In genomic region chr13:92750976-92751518, GRCm38 (mm10) we compare ENCODE assay signal across 8 mouse cellular contexts. TPM values are rescaled to one million over a fixed set of nuclear protein-coding genes. Genes with fewer than 3 reads are reported as not detected.
DNase-seq lines count a peak whose midpoint lies in the region; ATAC-seq and TF ChIP-seq lines count a peak whose summit lies in the region.

No protein-coding gene starts in this region.

- no peaks in the 10 kb centered on the region; the same call in 1 of the 2 replicates for H3K27me3 ChIP-seq in spleen, adult 2 months (ENCODE audit: control insufficient read depth, insufficient read depth, low read length)
- no peaks in the 10 kb centered on the region for H3K27me3 ChIP-seq in hindbrain, embryonic 15.5 days

- DNase-seq in spleen, adult 2 months (ENCODE audit: low read depth in 1 of 2, low spot score in 2 of 2): peak; percentile 30 to 51
- no peak for DNase-seq in spleen, adult 12 weeks (ENCODE audit: low spot score)
- peak; percentile 90 to 91 for DNase-seq in cerebellum, postnatal 10 days
- peak; percentile 60 to 71 for DNase-seq in frontal cortex, postnatal 10 days (ENCODE audit: low spot score in 2 of 2)
- DNase-seq in layer of hippocampus, postnatal 25 days (ENCODE audit: extremely low spot score in 1 of 2, low spot score in 1 of 2): peak; percentile 62 to 85
- DNase-seq in lung, postnatal 25 days (ENCODE audit: low spot score): peak; percentile 50
- DNase-seq in retina, postnatal 7 days (ENCODE audit: low read depth, low spot score): peak; percentile 75

- peak; percentile 74 for ATAC-seq in hindbrain, embryonic 15.5 days (ENCODE audit: low FRiP score, low read depth)

- H3K9me3 ChIP-seq in hindbrain, embryonic 15.5 days: no peaks in the 10 kb centered on the region

- no peak overlapping the region for H3K4me3 ChIP-seq in spleen, adult 2 months (ENCODE audit: extremely low read depth, insufficient read depth, insufficient read length)
- no peak overlapping the region for H3K4me3 ChIP-seq in hindbrain, embryonic 15.5 days

- TF ChIP-seq POLR2A in spleen, adult 2 months (IDR thresholded peaks at IDR 0.05; ENCODE audit: low read depth, low read length): no peak

- H3K4me2 ChIP-seq in hindbrain, embryonic 15.5 days: peak overlapping the region; percentile 26

- no peak overlapping the region for H3K27ac ChIP-seq in spleen, adult 2 months (ENCODE audit: insufficient read depth, low read length)
- 0 out of 2 replicates have a peak overlapping the region, but pooled peaks have one; percentile 67 for H3K27ac ChIP-seq in hindbrain, embryonic 15.5 days (replicated peaks)

- no peaks in the 10 kb centered on the region for H3K4me1 ChIP-seq in spleen, adult 2 months (ENCODE audit: control insufficient read depth, insufficient read depth, insufficient read length)
- H3K4me1 ChIP-seq in hindbrain, embryonic 15.5 days (replicated peaks): peaks cover 17% of the 10 kb centered on the region

- H3K9ac ChIP-seq in hindbrain, embryonic 15.5 days: 0 out of 2 replicates have a peak overlapping the region, but pooled peaks have one; percentile 27

- peak; percentile 58; the same call in 1 of the 2 replicates for TF ChIP-seq CTCF in spleen, adult 2 months (IDR thresholded peaks at IDR 0.05; ENCODE audit: extremely low read depth, insufficient read depth, insufficient read length, insufficient replicate concordance)

- H3K36me3 ChIP-seq in spleen, adult 2 months (ENCODE audit: control insufficient read depth, insufficient read depth, low read length): no peaks in the 10 kb centered on the region
- no peaks in the 10 kb centered on the region for H3K36me3 ChIP-seq in hindbrain, embryonic 15.5 days

- WGBS in spleen, adult 2 months: 24% methylated on average over 7 of the region's 7 CpGs
- WGBS in hindbrain, embryonic 15.5 days: 23% methylated on average over 7 of the region's 7 CpGs

RNA-seq across cellular contexts. Expression of gene Thbs4, which starts 43.6 kb away (rescaled TPM):
- 3.3 and 3.4 TPM in 2 replicates for polyA plus RNA-seq in spleen, adult 2 months (2012; rRNA removed)
- 1.7 and 2.8 TPM in 2 replicates for polyA plus RNA-seq in hindbrain, embryonic 15.5 days (2015; fragmentation: Nextera tagmentation; extraction: Ambion mirVana)
- total RNA-seq in layer of hippocampus, postnatal 25 days (2021): 10 to 100 TPM; 21.0 to 22.9 TPM
